In the genomic region with DNA sequence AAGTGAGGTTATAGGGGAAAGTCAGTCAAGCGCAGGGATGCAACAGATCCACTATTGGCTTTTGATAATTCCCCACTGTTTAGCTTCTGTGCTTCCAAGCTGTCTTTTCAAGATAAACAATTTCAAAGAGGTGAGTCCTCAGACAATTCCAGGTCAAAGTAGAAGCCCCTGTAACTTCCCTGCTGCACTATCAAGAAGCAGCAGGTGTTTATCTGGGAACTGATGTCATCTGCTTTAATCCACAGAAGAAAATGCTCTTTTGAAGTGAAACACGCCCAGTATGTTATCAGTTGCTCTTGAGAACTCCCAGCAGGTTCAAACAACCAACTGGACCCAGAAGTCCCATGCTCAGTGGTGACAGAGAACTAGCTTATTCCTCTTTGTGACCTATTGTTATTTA, we compare ENCODE assay signal across 20 mouse cellular contexts.
DNase-seq lines count a peak whose midpoint lies in the region; ATAC-seq and TF ChIP-seq lines count a peak whose summit lies in the region.
"Had no signal": no experiment of that assay in that cellular context is flagged by ENCODE, and none has a peak within 500 bp of the region (broad histone marks: within the 10 kb centered on the region; RNA-seq: fewer than 3 reads in every experiment).

No protein-coding gene starts in this region.

- no peak overlapping the region for H3K4me2 ChIP-seq in intestine, embryonic 15.5 days (replicated peaks)
- H3K4me2 ChIP-seq in intestine, postnatal 0 days (replicated peaks; ENCODE audit: low read depth): no peak overlapping the region
- H3K4me2 ChIP-seq in intestine, embryonic 16.5 days (ENCODE audit: low read depth, low read length): no peak overlapping the region

- H3K27ac ChIP-seq in intestine, embryonic 15.5 days: no peak overlapping the region
- H3K27ac ChIP-seq in intestine, postnatal 0 days (ENCODE audit: low read depth, low read length): no peak overlapping the region
- H3K27ac ChIP-seq in intestine, embryonic 16.5 days (ENCODE audit: low read length): no peak overlapping the region

- H3K4me3 ChIP-seq in intestine, embryonic 15.5 days (replicated peaks): no peak overlapping the region
- H3K4me3 ChIP-seq in intestine, postnatal 0 days (ENCODE audit: low read depth, low read length): no peak overlapping the region
- no peak overlapping the region for H3K4me3 ChIP-seq in intestine, embryonic 16.5 days (ENCODE audit: low read length)

- 23% methylated on average over 2 of the region's 2 CpGs for WGBS in intestine, embryonic 15.5 days
- WGBS in intestine, postnatal 0 days: 15% methylated on average over 2 of the region's 2 CpGs
- WGBS in intestine, embryonic 16.5 days: 27% methylated on average over 2 of the region's 2 CpGs

- H3K9me3 ChIP-seq in intestine, embryonic 15.5 days: no peaks in the 10 kb centered on the region
- no peaks in the 10 kb centered on the region for H3K9me3 ChIP-seq in intestine, postnatal 0 days (ENCODE audit: control insufficient read depth)
- no peaks in the 10 kb centered on the region for H3K9me3 ChIP-seq in intestine, embryonic 16.5 days (ENCODE audit: control insufficient read depth, low read length)
- H3K9me3 ChIP-seq: G1E had no signal

- DNase-seq in c-Kit-positive CD71-positive TER-119-positive erythroid progenitor cells, embryonic 14.5 days (ENCODE audit: low spot score): no peak
- DNase-seq: adrenal gland, adult 2 months; adrenal gland, adult 8-10 months; adrenal gland, postnatal 10 days; adrenal gland, postnatal 14 days; adrenal gland, postnatal 25 days; adrenal gland, postnatal 36 days; B cell, adult 2 months; cerebellum, adult 11 months; cerebellum, adult 11-12 months; cerebellum, adult 18-20 months; cerebellum, adult 2 months had no signal

- TF ChIP-seq CTCF in intestine, postnatal 0 days (IDR thresholded peaks at IDR 0.05; ENCODE audit: low read depth): no peak

- no peaks in the 10 kb centered on the region for H3K27me3 ChIP-seq in intestine, embryonic 15.5 days (replicated peaks)
- no peaks in the 10 kb centered on the region for H3K27me3 ChIP-seq in intestine, postnatal 0 days (replicated peaks; ENCODE audit: control insufficient read depth, insufficient read depth, low read length)
- H3K27me3 ChIP-seq in intestine, embryonic 16.5 days (replicated peaks; ENCODE audit: control insufficient read depth, insufficient read depth, low read length): no peaks in the 10 kb centered on the region
- H3K27me3 ChIP-seq: CH12.LX, Patski had no signal

- no peaks in the 10 kb centered on the region for H3K4me1 ChIP-seq in intestine, embryonic 15.5 days (replicated peaks)
- H3K4me1 ChIP-seq in intestine, postnatal 0 days (replicated peaks; ENCODE audit: control insufficient read depth, insufficient read depth, low read length): no peaks in the 10 kb centered on the region
- no peaks in the 10 kb centered on the region for H3K4me1 ChIP-seq in intestine, embryonic 16.5 days (ENCODE audit: control insufficient read depth, insufficient read depth, low read length)

- no peak overlapping the region for H3K9ac ChIP-seq in intestine, embryonic 15.5 days
- no peak overlapping the region for H3K9ac ChIP-seq in intestine, postnatal 0 days (ENCODE audit: low read depth, low read length)
- no peak overlapping the region for H3K9ac ChIP-seq in intestine, embryonic 16.5 days (ENCODE audit: low read depth, low read length)

- no peaks in the 10 kb centered on the region for H3K36me3 ChIP-seq in intestine, embryonic 15.5 days
- no peaks in the 10 kb centered on the region for H3K36me3 ChIP-seq in intestine, postnatal 0 days (ENCODE audit: control insufficient read depth, insufficient read depth)
- no peaks in the 10 kb centered on the region for H3K36me3 ChIP-seq in intestine, embryonic 16.5 days (ENCODE audit: control insufficient read depth, insufficient read depth, low read length)
- H3K36me3 ChIP-seq: G1E had no signal

- ATAC-seq in intestine, embryonic 15.5 days: 0 out of 2 replicates have a peak, but pooled peaks have one; percentile 49
- ATAC-seq in intestine, postnatal 0 days: no peak
- peak; percentile 50 for ATAC-seq in intestine, embryonic 16.5 days
- ATAC-seq: activated CD4-positive, CD25-positive, alpha-beta regulatory T cell, adult 4 months; CD4-positive, CD25-positive, alpha-beta regulatory T cell, adult 4 months; Patski had no signal
